Mouse (Mus musculus): Measurements from ENCODE around the gene Sorbs1.

DNA sequence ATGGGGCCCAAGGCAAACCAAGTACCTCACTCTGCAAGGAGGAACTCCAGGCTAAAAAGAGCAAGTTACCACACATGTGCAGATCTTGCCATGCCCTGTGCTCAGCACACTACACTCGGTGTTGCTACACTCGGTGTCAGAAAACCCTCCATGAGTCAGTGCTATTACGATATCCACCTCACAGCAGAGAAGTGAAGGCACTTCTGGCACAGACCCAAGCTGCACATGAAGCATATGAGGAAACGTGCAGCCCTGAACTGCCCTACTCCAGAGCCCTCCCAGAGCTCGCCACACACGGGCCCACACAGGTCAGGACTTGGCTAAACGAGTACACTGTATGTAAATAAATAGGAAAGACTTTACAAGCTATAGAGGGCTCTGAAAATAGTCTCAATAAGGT lies 112.4 kb downstream of the Sorbs1 start:
- no peak for TF ChIP-seq MYOD1 (IDR thresholded peaks at IDR 0.05; ENCODE audit: control insufficient read depth in 1 of 3, insufficient read length in 2 of 3, low read depth in 2 of 3)
- TF ChIP-seq POLR2AphosphoS2 (IDR thresholded peaks at IDR 0.05; ENCODE audit: insufficient read length, low read depth): no peak
- no peak for TF ChIP-seq POLR2A (IDR thresholded peaks at IDR 0.05; ENCODE audit: insufficient read length, low read depth)
- no peak for TF ChIP-seq USF1 (IDR thresholded peaks at IDR 0.05; ENCODE audit: low read depth)
- no peak for TF ChIP-seq MYOG (IDR thresholded peaks at IDR 0.05; ENCODE audit: control insufficient read depth in 1 of 3, insufficient read depth in 1 of 3, insufficient read length in 2 of 3, low read depth in 2 of 3)
- no peak for TF ChIP-seq TCF12 (IDR thresholded peaks at IDR 0.05; ENCODE audit: insufficient read depth, poor library complexity, severe bottlenecking)
- no peak for TF ChIP-seq E2F4 (IDR thresholded peaks at IDR 0.05; ENCODE audit: insufficient read depth)
- no peak for TF ChIP-seq TCF3 (IDR thresholded peaks at IDR 0.05; ENCODE audit: insufficient read length, low read depth)
- TF ChIP-seq SRF (IDR thresholded peaks at IDR 0.05; ENCODE audit: control insufficient read depth, insufficient read length, low read depth): no peak

Measured in myocyte (in vitro differentiated cells).